Comparison of ENCODE assay signal across 22 mouse cellular contexts in the genomic region with DNA sequence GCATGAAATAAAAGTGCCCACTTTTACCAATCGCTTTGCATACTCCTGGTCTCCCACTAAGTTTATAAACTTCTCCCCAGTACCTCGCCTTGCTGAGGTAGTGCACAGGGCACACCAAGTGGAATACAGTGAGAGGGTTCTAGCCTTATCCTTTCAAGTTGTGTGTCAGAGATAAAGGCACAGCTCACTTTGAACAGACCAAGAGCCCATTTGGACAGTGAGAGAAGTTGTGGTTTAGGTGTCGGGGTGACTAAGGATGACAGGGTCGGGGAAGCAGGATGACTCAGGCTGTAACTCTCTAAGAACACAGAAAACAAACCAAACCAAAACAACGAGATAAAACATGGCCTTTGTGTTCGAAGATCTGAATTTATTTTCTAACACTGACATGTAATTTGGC.
DNase-seq lines count a peak whose midpoint lies in the region; ATAC-seq lines count a peak whose summit lies in the region.
"Had no signal": no experiment of that assay in that cellular context is flagged by ENCODE, and none has a peak within 500 bp of the region (broad histone marks: within the 10 kb centered on the region; RNA-seq: fewer than 3 reads in every experiment).

No protein-coding gene starts in this region.

- H3K4me2 ChIP-seq in forebrain, embryonic 11.5 days (ENCODE audit: low read depth, low read length, severe bottlenecking): no peak overlapping the region
- no peak overlapping the region for H3K4me2 ChIP-seq in forebrain, embryonic 15.5 days (replicated peaks)
- H3K4me2 ChIP-seq in forebrain, embryonic 13.5 days: no peak overlapping the region
- H3K4me2 ChIP-seq: hindbrain, embryonic 13.5 days had no signal

- H3K9me3 ChIP-seq in forebrain, embryonic 11.5 days (ENCODE audit: control insufficient read depth, low read length): no peaks in the 10 kb centered on the region
- H3K9me3 ChIP-seq in forebrain, embryonic 15.5 days: no peaks in the 10 kb centered on the region
- no peaks in the 10 kb centered on the region for H3K9me3 ChIP-seq in forebrain, embryonic 13.5 days (replicated peaks)
- H3K9me3 ChIP-seq: embryonic facial prominence, embryonic 10.5 days; forebrain, embryonic 10.5 days; hindbrain, embryonic 13.5 days had no signal

- H3K4me1 ChIP-seq in forebrain, embryonic 11.5 days (replicated peaks; ENCODE audit: control insufficient read depth, insufficient read depth, low read length): no peaks in the 10 kb centered on the region; the same call in 1 of the 2 replicates
- H3K4me1 ChIP-seq in forebrain, embryonic 15.5 days: no peaks in the 10 kb centered on the region
- H3K4me1 ChIP-seq in forebrain, embryonic 13.5 days: peaks cover 16% of the 10 kb centered on the region
- H3K4me1 ChIP-seq: heart, embryonic 10.5 days; hindbrain, embryonic 13.5 days had no signal

- ATAC-seq in forebrain, embryonic 11.5 days (replicated peaks; ENCODE audit: low FRiP score): no peak
- no peak for ATAC-seq in forebrain, embryonic 15.5 days (replicated peaks)
- ATAC-seq in megakaryocyte progenitor cell, adult 5-6 weeks (replicated peaks; ENCODE audit: poor library complexity): peak; percentile 56
- ATAC-seq in forebrain, embryonic 13.5 days: no peak
- ATAC-seq: forebrain, postnatal 0 days had no signal

- H3K36me3 ChIP-seq in forebrain, embryonic 11.5 days (ENCODE audit: control insufficient read depth, insufficient read depth, low read length): no peaks in the 10 kb centered on the region
- H3K36me3 ChIP-seq in forebrain, embryonic 15.5 days: no peaks in the 10 kb centered on the region
- H3K36me3 ChIP-seq in forebrain, embryonic 13.5 days (ENCODE audit: poor library complexity, severe bottlenecking): no peaks in the 10 kb centered on the region
- H3K36me3 ChIP-seq: embryonic facial prominence, embryonic 10.5 days; forebrain, embryonic 10.5 days; heart, embryonic 10.5 days; hindbrain, embryonic 13.5 days had no signal

- H3K27ac ChIP-seq in forebrain, embryonic 11.5 days (ENCODE audit: low read depth, low read length): no peak overlapping the region
- no peak overlapping the region for H3K27ac ChIP-seq in forebrain, embryonic 15.5 days (replicated peaks)
- H3K27ac ChIP-seq in forebrain, embryonic 13.5 days: no peak overlapping the region
- H3K27ac ChIP-seq: embryonic facial prominence, embryonic 10.5 days; forebrain, embryonic 10.5 days; heart, embryonic 10.5 days; hindbrain, embryonic 13.5 days; hindbrain, postnatal 0 days had no signal

- DNase-seq in forebrain, embryonic 11.5 days (ENCODE audit: low spot score): peak; percentile 18
- peak; percentile 18 for DNase-seq in 416B (ENCODE audit: low read depth)
- peak; percentile 41 for DNase-seq in Muller cell, postnatal 12 days (ENCODE audit: inconsistent ontology term)
- no peak for DNase-seq in embryo, embryonic 10.5 days (ENCODE audit: low spot score)
- DNase-seq: adrenal gland, postnatal 25 days; cerebellum, adult 11 months; cerebellum, adult 8-10 months; cerebellum, postnatal 14 days; forebrain, postnatal 0 days; gastrocnemius, postnatal 14 days; heart, postnatal 10 days; heart, postnatal 4 days; kidney, adult 18-20 months had no signal

- no peak overlapping the region for H3K4me3 ChIP-seq in forebrain, embryonic 11.5 days (ENCODE audit: low read depth, low read length)
- H3K4me3 ChIP-seq in forebrain, embryonic 15.5 days: no peak overlapping the region
- H3K4me3 ChIP-seq in forebrain, embryonic 13.5 days: no peak overlapping the region
- H3K4me3 ChIP-seq: embryonic facial prominence, embryonic 10.5 days; forebrain, embryonic 10.5 days; heart, embryonic 10.5 days; hindbrain, embryonic 13.5 days had no signal

- no peaks in the 10 kb centered on the region; the same call in 1 of the 2 replicates for H3K27me3 ChIP-seq in forebrain, embryonic 11.5 days (ENCODE audit: control insufficient read depth, insufficient read depth, low read length)
- no peaks in the 10 kb centered on the region for H3K27me3 ChIP-seq in forebrain, embryonic 15.5 days
- H3K27me3 ChIP-seq in forebrain, embryonic 13.5 days: no peaks in the 10 kb centered on the region
- H3K27me3 ChIP-seq: CH12.LX; hindbrain, embryonic 13.5 days had no signal

- 91% methylated on average over 6 of the region's 6 CpGs for WGBS in forebrain, embryonic 11.5 days
- 88% methylated on average over 6 of the region's 6 CpGs for WGBS in forebrain, embryonic 15.5 days
- WGBS in forebrain, embryonic 13.5 days: 91% methylated on average over 6 of the region's 6 CpGs

- H3K9ac ChIP-seq in forebrain, embryonic 11.5 days (ENCODE audit: low read length): no peak overlapping the region
- H3K9ac ChIP-seq in forebrain, embryonic 15.5 days (replicated peaks): no peak overlapping the region
- H3K9ac ChIP-seq in forebrain, embryonic 13.5 days: no peak overlapping the region
- H3K9ac ChIP-seq: forebrain, postnatal 0 days; hindbrain, embryonic 13.5 days had no signal
